Mouse (Mus musculus): ENCODE measurements at regions not wholly inside any gene's neighbourhood (a gene's known extent, or its start where the extent isn't known, plus 50 kb on each side); places are given as distances from the start of the nearest gene placed in this dataset.

DNA sequence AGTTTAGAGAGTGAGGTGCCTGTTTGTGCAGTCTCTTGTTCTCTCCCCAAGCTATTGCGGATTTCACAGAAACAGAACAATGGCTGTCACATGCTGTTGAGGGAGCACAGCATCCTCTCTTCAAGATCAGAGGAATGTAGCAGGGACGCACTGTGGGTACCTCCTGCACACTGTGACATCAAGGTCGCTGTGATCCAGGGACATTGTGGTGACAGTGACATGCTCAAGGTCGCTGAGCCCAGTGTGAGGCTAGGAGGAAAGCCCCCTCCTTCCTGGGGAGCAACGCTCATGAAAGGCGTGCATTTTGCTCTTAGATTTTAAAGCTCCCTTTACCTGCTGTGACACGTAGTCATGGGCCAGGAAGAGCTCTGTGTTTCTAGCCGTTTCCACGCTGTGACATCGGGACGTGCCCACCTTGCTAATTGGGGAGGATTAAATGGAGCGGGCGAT lies 248.5 kb upstream of the Myt1l start:
- in situ Hi-C loops (cut with MboI, MseI): no loop called here

DNA sequence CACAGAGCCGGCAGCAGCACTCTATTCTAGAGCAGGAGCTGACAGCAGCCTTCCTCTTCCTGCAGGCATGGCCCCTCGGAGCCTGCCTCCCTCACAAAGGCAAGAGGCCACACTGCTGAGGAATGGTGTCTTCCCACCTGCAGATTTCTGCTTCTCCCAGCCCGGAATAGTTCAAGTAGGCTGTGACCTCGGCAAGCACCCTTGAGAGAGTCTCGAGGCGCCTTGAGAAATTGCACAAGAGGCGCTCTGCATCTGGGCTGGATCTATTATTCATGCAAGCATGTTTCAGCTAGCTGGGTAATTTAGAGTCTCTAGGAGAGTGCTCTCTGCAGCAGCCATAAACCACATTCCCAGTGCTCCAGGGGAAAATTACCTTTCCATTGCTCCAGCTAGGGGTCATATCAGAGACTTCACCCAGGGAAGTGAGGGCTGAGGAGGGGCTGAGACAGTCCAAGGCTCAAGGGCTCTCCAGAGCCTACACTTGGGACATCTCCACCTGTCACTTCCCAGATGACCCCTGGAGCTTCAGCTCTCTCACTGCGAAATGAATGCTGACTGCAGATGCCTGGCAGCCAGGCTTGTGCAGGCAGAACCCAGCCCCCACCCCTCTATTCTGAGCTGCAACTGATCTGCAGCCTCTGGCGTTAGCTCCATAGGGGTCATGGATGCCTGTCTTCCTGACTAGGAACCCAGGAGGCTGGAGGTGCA lies 247.9 kb upstream of the Myt1l start:
- in situ Hi-C loops (cut with MboI, MseI): no loop called here

DNA sequence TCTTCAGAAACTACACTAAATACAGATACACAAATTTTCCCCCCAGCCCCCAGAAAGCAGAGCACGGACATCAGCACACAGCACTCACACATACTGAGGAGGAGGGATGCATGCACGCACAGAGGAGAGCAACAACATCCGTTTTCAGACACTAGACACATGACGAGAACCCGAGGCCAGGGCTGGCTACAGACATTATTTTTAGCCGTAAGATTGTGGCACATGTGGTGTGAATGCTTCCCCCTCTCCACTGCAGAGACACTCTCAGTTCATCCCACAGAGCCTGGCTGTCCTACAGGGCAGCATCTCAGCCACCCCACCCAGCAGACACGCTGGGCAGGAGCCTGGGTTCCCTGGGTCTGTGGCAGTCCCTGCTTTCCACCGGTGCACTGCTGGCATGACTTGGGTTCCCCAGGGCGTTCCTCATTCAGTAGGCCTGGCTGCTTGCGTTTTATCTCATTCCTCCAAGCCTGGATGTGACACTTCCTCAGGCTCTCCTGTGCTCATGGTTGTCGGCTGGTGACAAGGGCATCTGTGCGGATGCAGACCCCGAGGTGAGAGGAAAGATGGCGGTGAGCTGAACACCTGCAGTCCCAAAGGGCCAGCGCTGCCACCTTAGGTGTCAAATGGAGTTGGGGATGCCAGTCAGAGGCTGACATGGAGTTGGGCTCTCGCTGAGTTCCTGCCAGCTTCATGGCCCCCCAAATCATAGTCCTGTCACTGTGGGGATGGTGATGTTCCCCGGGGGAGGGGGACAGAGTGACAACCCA lies 247.1 kb upstream of the Myt1l start:
- in situ Hi-C loops (cut with MboI, MseI): no loop called here

DNA sequence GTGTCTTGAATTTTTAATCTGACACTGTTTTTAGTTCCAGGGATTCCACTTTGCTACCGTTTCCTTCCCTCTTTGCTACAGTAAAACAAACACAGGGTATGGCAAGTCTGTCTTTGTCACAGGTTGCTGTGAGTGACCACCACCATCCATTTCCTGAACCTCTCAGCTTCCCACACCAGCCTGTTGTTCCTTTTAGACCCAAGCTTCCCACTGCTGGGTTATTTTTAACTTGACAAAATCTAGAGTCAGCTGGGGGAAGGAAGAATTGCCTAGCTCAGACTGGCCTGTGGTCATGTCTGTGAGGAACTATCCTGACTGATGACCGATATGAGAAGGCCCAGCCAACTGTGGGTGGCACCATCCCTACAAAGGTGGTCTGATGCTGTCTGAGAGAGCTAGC lies 239.4 kb upstream of the Myt1l start:
- in situ Hi-C loops (cut with MboI, MseI): no loop called here

DNA sequence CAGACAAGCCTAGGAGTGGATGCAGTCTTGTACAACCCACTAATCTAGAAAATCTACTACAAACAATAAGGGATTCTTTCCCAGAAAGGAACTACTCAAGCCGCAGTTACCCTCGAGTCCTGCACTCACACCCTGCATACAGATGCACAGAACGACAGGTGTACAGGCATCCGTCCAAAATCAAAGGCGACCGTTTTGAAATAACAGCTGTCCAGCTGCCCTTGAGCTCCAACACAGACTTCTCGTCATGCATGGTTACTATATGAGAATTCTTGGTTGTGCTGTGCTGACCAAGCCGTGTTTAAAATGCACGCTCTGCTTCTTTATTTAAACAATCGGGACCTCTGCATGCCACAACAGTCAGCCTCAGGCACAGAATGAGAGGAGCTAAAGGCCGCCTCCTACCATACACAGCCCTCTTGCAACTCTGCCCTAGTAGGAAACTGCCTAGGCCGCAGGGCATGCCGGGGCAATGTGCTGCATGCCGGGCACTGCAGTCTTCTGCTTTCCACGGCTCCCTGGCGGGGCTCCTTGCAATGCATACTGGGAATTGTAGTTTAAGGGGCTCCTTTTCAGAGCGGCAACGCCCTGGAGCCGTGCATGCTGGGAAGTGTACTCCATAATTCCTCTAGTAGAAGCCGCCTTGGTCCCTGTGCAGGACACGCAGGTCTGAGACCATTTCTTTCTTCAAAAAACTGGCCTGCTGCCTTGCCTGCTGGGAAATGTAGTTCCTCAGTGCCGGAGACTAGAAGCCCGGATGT lies 237.4 kb upstream of the Myt1l start:
- in situ Hi-C loops (cut with MboI, MseI): no loop called here

DNA sequence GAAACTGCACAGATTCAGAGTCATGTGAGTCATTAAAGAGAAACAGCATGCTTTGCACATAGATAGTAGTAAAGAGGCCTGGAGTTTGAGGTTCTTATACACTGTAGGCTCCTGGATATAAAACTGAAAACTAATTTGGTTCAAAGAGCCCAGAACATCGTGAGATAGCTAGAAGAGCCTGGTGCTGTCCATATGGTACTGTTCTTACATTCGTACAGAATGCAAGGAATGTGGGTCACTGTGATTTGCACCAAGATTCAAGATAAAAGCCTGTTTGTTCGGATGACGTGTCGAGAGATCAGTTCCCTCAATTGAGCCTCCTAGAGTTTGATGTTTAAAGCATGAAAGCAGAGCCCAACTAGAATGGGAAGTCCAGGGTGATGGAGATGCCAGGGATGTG lies 230.2 kb upstream of the Myt1l start:
- in situ Hi-C loops (cut with MboI, MseI): no loop called here

DNA sequence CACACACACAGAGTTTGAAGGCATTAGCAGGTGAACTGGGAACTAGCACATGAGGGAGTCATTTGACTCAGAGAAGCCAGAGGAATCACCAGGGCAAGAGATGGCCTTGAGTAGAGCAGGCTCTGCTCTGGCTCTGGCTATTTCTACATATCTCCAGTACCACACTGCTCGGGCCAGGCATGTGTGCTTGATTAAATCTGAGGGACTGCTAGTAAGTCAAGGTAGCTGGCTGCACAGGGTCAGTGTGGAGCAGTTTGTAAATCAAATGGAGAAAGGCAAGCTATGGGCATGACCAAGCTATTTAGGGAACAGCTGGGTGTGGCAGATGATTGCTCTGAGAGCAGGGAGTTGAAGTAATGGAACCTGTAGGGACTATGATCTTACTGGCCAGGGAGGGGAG lies 212.5 kb upstream of the Myt1l start:
- in situ Hi-C loops (cut with MboI, MseI): no loop called here

DNA sequence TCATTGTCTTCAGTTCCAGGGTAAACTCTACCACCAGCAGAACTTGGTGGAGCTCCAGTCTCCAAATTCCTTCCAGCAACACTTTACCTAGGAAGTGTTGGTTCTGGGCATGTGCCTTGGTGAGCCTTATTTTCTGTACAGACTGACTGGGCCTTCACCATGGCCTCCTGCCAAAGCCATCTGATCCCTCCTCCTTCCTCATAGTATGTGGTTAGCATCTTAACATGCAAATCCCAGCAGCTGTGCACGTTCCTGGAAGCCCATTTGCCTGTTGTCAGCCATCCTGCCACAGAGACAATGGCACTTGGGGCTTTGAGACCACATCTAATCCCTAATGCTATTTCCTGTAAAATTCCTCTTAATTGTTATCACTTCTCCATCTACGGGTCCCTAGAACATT lies 206.7 kb upstream of the Myt1l start:
- in situ Hi-C loops (cut with MboI, MseI): loop anchor here (10.0 kb wide), 1 partner anchor 1703 kb away; no protein-coding TSS in a partner anchor

DNA sequence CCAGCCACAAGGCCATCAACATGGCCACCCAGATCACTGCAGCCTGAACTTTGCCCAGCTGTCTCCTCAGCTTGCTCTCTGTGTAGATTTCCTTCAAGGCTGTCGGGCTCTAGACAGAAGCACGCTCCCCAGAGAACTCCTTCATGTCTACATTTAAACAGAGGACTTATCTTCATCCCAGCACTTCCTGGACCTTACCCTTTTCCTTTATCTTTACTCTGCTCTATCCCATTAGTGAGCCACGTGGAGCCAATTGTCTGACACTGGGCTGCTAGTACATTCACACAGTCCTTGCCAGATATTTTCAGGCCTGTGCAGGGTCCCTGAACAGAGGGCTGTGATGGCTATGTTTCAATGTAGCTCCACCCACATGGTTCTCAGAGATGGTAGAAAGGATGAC lies 204.7 kb upstream of the Myt1l start:
- in situ Hi-C loops (cut with MboI, MseI): loop anchor here (10.0 kb wide), 1 partner anchor 1701 kb away; no protein-coding TSS in a partner anchor

DNA sequence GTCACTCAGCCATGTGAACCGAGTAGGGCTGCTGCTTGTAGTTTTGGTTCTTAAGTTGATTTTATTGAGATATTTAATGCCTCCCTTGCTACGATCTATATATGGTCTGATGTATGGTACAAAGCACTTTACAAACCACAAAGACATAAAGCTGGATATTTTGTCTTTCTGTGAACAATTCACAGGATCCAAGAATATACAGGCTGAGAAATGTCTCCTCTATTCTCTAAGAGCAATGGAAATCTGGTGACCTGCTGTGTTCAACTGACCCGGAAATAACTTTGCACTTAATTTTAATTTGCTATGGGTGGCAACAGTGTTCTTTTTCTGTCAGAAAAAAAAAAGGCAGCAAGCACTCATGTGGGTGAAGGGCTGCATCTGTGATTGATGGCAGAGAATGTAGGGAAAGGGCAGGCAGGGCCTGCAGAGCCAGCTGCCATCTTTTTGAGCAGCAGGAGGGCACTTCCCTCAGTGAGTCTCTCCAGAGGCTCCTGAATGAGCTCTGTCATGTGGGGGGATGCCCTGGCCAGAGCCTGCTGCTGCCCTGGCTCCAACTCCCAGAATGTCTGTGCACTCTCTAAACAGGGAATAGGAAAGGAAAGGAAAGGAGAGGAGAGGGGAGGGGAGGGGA lies 192.2 kb upstream of the Myt1l start:
- in situ Hi-C loops (cut with MboI, MseI): no loop called here

DNA sequence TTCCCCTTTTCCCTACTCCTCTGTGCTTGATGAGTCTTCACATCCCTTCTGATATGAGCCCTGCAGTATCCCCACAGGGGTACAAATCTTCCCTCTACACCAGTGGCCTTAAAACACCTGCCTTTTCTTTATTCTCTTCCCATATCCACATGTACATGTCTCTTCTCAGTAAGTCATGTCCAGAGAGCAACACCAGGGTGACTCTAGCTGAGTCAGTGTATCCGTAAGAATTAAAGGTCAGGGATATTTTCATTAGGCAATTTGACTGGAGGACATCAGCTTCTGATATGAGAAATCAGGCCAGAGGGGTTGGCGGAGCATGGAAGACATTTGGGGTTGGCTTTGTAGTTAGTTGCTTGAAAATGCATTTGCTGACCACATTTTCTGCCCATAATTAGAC lies 190.8 kb upstream of the Myt1l start:
- in situ Hi-C loops (cut with MboI, MseI): no loop called here

DNA sequence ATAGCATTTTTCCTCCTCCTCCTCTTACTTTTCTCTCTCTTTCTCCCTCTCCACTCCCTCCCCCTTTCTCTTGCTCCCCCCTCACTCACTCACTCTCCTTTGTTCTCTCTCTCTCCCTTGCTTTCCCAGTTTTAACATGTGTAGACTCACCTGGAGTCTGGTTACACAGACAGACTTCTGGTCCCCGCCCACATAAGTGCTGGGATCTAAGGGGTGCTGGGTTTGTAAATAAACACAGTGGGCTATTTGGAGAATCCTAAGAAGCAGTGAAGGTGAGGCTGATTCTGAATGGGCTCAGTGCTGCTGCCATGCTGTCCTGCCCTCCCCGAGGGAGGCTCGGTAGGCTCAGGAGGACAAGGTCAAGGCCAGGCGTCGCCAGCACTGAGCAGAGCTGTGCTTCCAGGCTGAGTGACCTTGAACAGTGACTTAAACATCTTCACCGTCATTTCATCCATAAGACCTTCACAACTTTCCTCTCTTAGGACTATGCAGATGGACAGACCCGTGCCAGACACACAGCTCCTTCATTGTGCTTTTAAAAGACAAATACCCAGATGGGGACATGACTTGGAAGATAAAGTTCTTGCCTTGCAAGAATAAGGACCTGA lies 186.7 kb upstream of the Myt1l start:
- in situ Hi-C loops (cut with MboI, MseI): no loop called here

DNA sequence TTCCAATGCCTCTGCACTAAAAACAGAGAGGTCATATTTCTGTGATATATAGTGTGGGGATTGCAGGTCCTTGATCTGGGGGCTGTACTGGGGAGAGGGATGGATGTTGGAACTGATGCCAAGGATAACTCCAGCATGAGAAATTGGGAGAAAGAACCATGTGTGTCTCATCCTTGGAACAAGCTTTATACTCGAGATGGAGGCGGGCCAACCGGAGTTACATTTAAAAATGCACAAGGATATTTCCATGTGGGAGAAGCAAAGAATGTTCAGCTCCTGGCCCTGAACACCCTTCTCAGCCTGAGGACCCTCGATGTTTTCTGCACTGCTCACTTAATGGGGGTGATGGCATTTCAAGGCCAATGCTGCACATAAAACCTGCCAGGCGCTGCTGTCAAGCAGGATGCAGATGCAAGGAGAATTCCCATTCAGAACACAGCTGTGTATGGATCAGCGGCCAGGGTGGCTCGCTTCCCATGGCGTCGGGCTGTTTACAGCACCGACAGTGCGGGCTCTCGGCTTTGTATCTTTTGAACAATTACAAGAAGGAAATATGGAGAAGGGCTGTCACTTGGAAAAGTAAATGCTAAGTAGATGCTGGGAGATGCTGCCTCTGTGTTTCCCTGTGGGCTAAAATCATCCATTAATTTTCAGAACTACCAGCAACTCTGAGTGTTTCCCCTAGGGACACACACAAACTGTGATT lies 184.9 kb upstream of the Myt1l start:
- in situ Hi-C loops (cut with MboI, MseI): no loop called here

DNA sequence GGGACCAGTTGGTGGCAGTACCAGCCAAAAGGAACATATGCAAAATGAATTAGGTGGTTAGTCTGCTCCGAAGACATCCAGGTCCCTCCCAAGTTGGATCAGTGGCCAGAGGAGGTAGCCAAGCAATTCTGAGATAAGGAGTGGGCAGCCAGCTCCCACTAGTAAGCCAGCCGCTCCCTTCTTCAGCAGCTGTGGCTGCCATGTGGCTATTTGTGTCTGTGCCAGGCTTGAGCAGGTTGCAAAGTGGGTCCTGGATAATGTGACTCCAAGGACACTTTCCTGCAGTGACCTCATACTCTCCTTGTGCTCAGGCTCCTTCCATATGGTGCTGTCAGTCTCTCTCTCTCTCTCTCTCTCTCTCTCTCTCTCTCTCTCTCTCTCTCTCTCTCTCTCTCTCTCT lies 179.5 kb upstream of the Myt1l start:
- in situ Hi-C loops (cut with MboI, MseI): no loop called here

DNA sequence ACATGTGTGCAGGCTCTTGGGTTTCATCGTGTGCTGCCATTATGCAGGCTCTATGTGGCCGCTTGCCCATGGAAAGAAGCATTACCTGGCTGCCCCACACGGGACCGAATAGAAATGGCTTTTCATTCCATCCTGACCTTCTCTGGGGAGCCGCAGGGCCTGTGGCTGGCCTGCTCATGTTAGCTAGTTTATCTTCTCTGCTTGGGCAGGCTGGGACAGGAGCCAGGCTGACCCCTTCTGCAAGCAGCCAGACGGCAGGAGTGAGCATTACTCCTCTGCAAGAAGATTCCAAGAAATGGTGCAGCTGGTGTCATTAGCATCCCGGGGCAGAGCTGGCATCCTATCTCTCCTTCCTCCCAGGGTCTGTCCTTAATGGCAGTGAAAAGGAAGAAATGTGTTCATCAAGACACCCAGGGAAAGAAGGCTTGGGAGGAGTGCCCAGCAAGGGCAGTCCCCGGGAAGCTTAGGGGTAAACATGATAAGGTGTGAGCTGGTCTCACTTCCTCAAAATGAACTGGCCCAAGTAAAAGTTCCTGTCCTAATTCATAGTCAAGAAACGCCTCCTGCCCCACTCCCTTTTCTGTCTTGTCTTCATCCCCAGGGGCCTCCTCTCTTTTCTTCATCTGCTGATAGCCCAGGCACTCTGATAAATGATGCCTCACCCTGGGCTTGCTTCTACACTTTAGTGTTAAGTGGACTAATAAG lies 178.9 kb upstream of the Myt1l start:
- in situ Hi-C loops (cut with MboI, MseI): no loop called here

DNA sequence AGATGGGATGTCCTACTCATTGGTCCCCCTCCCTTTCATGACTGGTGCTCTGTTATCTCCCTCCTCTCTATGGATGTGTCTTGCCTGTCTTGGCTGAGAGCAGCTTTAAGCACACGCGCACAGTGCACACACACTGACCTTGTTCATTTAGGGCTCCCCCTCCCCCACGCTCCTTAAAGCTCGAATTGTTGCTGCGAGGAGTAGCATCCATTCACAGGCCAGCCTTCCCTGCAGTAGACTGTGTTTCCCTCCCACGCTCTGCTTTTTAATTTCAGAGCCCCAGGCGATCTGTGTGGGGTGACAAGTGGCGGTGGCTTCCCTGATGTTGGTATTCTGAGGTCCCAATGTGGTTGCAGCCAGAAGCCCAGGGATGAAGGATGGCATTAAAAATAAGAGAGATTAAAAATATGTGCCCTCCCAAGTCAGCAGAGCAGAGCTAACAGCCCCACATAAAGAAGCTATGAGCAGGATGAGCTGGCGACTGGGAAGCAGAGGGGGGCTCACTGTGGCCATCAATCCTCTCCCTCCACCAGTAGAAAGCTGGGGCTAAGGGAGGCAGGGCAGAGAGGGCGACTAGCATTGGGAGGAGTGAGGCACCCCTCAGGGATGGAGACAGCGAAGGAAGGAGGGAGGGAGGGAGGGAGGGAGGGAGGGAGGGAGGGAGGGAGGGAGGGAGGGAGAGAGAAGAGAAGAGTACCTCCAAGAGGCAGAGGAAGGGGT lies 174.2 kb upstream of the Myt1l start:
- in situ Hi-C loops (cut with MboI, MseI): no loop called here

DNA sequence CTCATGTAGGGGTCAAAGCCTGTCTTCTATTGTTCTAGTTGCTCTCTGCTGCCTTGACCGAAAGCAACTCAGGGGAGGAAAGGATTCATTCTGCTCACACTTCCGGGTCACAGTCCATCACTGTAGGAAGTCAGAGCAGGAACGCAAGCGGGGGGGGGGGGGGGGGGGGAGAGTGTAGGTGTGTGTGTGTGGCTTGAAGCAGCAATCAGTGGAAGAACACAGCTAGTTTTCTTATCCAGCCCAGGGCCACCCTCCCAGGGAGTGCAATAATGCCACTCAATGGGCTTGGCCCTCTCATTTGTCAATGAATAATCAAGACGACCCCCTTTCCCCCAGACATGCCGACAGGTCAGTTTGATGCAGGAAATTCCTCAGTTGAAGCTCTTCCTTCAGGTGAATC lies 173.4 kb upstream of the Myt1l start:
- in situ Hi-C loops (cut with MboI, MseI): loop anchor here (5.0 kb wide), 1 partner anchor 52 kb away; no protein-coding TSS in a partner anchor

DNA sequence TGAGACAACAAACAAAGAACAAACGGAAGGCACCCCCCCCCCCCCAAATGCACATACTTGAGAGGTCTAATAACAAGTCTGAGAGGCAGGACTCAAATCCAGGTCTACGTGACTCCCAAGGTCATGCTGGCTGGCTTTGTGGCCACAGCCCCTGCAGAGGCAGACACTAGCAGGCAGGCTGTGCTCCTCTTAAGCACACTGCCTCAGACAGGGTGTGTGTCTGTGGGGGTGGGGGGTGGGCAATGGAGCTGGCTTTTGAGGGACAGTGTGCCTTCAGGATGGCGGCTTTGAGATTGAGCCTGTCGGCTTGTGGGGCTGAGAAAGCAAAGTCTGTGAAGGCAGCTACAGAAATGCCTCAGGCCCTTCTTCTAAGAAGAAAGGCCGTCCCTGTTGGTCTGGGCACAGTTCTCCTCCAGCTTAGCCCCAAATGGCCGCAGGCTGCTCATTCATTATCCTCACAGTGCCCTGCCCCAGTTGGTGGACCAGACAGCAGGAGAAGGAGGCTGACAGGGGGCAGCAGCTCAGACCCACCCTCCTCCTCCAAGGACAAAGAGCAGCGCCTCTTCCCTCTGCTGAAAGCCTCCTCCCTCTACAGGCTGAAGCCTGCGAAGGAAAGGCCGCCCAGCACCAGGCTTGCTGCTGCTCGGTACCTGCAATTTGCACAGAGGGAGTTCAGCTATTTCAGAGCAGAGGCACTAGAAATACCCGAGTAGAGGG lies 171.3 kb upstream of the Myt1l start:
- in situ Hi-C loops (cut with MboI, MseI): loop anchor here (5.0 kb wide), 1 partner anchor 50 kb away; no protein-coding TSS in a partner anchor

DNA sequence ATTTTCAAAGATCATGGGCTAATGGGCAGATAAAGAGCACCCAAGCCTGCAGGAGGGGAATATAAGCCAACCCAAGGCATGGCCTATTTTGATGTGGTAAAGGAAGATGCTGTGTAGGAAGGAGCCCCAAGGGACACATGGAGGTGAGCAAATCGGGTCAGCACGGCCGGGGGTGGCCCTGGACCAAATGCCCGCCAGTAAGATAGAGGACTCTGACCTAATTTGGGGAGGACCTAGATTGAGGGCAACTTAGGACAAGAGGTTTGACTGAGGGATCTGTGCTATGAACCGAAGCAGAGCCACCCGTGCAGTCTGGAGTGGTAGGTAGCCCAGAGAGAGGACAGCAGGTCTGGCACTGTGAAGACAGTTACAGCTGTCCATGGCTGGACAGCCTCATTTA lies 166.9 kb upstream of the Myt1l start:
- in situ Hi-C loops (cut with MboI, MseI): no loop called here
